Mouse (Mus musculus) mesoderm, embryonic 11.5 days (tissue): ENCODE data around the gene Prl3c1.
"Not testable (repeated sequence)": the region's sequence is repeated elsewhere in the genome, so short reads cannot be mapped to it uniquely, and the experiment has no call there.

Experiments
- DNase-seq: peaks from one replicate; pipeline ENCODE4 v3.0.0-alpha.2; 2012; ENCODE audit warnings: low read depth, low spot score

Gene Prl3c1

DNA sequence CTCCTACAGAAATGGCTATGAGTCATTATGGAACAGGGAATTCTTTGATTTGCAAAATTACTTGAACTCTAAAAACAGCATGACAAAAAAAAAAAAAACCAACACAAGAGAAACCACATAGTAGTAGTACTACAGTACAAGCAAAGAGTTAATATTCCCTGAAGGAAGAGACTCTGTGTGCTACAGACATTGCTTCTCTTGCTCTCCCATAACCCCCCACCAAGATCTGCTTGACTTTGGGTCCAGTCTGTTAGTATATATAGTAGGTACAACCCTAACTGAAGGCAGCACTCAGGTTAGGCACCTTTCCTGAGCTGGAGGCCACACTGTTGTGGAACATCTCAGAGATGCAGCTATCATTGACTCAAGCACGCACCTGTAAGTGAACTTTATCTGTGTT lies at the start of gene Prl3c1:
Prl3c1 (plus strand) TSS at position 301 of the 400 bp plus-strand sequence.
- DNase-seq = no peak

DNA sequence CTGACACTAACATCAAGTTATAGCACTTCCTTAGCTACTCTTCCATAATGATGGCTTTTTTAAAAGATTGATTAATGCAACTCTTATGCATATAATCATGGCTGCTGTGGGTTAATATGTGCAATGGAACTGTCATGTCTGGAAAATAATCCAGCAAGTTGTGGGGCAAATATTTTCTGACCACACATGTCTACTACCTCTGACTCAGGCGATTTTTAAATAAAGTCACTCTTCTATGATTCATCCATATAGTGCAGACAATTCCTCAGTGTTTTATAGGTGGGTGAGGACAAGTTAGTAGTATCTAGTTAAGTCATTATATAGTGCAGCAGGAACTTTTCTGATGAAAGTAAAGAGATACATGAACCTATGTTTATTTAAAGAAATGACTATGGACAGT lies 48.2 kb upstream of the Prl3c1 start:
- no peak for DNase-seq

DNA sequence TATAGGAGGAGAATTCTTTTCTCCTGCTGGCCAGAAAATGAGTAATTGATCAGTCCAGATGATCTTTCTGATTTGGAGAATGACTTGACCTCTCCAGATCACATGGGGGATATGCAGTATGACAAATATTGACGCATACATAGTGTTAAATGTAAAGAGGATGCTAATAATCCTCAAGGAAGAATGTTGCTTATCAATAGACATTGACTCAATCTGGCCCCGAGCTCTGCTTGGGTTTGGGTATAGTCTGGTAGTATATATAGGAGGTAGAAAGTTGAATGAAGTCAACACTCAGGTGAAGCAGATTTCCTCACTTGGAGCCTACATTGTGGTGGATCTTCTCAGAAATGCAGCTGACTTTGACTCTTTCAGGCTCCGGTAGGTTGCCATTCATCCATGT lies 40.0 kb upstream of the Prl3c1 start, which contains the start of gene Prl3d3:
Prl3d3 (plus strand) TSS at position 301 of the 400 bp plus-strand sequence.
- DNase-seq = not testable (repeated sequence)

DNA sequence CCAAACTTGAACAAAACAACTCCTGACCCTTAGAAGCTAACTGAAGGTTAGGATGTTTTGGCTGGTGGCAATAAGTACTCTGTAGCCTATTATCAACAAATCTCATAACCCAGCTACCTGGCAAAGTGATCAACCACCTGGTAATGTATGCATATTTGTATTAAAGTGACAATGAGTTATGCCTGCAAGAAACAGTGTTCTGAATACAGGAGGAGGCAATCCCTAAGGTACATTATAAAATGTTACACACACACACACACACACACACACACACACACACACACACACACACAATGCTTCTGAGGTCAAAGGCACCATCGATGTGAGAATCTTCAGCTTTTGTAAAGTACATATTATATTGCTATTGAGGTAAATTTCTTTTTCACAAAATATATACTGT lies 45.1 kb downstream of the Prl3c1 start, which contains the start of gene Prl3b1:
Prl3b1 (plus strand) TSS at position 301 of the 400 bp plus-strand sequence.
- no peak for DNase-seq
